Mouse (Mus musculus) embryonic facial prominence, embryonic 15.5 days (tissue): ENCODE measurements around the gene Luc7l. TPM values are rescaled to one million over a fixed set of nuclear protein-coding genes. Genes with fewer than 3 reads are reported as not detected.
"Not testable (repeated sequence)": the region's sequence is repeated elsewhere in the genome, so short reads cannot be mapped to it uniquely, and the experiment has no call there.

Experiments
- ATAC-seq: fragments of 200-750 bp; cut with Nextera tagmentation; 2 replicates; pipeline ENCODE4 v1.8.0; 2017; ENCODE audit warnings: low read depth, moderate TSS enrichment; ENCODE audit not compliant: insufficient number of reproducible peaks, low FRiP score, low TSS enrichment
- H3K27ac ChIP-seq: fragments of 300-500 bp; sonication (generic); replicated peaks from 2 replicates; pipeline ENCODE4 v1.5.1; 2015; ENCODE audit warnings: mild to moderate bottlenecking, inconsistent platforms
- H3K27me3 ChIP-seq: fragments of 300-500 bp; sonication (generic); 2 replicates; pipeline ENCODE4 v1.6.1; 2015; ENCODE audit warnings: inconsistent platforms
- H3K36me3 ChIP-seq: fragments of 300-500 bp; sonication (generic); 2 replicates; pipeline ENCODE4 v1.6.1; 2015; ENCODE audit warnings: mild to moderate bottlenecking, inconsistent platforms
- H3K4me1 ChIP-seq: fragments of 300-500 bp; sonication (generic); 2 replicates; pipeline ENCODE4 v1.6.1; 2015; ENCODE audit warnings: inconsistent platforms
- H3K4me2 ChIP-seq: fragments of 300-500 bp; sonication (generic); replicated peaks from 2 replicates; pipeline ENCODE4 v1.6.1; 2015; ENCODE audit warnings: mild to moderate bottlenecking, inconsistent platforms
- H3K4me3 ChIP-seq: fragments of 300-500 bp; sonication (generic); replicated peaks from 2 replicates; pipeline ENCODE4 v1.5.1; 2015; ENCODE audit warnings: mild to moderate bottlenecking, inconsistent platforms
- H3K9ac ChIP-seq: fragments of 300-500 bp; sonication (generic); 2 replicates; pipeline ENCODE4 v1.6.1; 2015; ENCODE audit warnings: inconsistent platforms
- H3K9me3 ChIP-seq: fragments of 300-500 bp; sonication (generic); replicated peaks from 2 replicates; pipeline ENCODE4 v1.6.1; 2016; ENCODE audit warnings: inconsistent platforms
- WGBS: fragments of 180-500 bp; shearing (Covaris S2); methylation state at CpG from one replicate; pipeline ENCODE4 v1.1.7; 2015; 5-methylcytosine and 5-hydroxymethylcytosine counted together
- polyA plus RNA-seq: library from polyadenylated mRNA; unstranded; fragments of >200 nt; fragmentation: Nextera tagmentation; extraction: Ambion mirVana; gene quantifications from 2 replicates; pipeline ENCODE4 v1.2.1, GENCODE M21; 2015

Luc7l gene
- polyA plus RNA-seq, 1 experiment from 2014 or later, result 111 TPM

DNA sequence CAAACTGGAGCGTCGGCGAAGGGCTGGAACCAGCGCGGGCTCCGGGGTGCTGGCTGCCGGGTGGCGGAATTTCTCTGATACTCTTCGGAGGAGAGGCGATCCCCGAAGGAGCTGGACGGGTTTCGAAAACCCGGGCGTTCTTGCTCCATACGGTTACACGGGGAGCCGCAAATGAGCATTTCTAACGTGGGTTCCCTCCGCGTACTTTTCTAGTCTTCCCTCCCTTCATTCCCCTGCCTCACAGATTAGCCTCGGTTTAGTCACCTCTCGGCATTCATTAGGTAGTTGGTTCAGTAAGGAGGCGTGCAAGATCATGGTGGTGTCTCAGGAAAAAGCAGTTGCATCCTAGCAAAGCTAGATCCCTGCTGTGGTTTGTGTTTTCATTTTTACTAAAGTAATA lies 703 bp downstream of the Luc7l start:
- Histone ChIP-seq H3K27ac (peak overlapping the region; percentile 96), H3K4me2 (peak overlapping the region; percentile 54), H3K4me3 (peak overlapping the region; percentile 71), H3K9ac (peak overlapping the region; percentile 90), H3K27me3 (no peaks in the 10 kb centered on the region), H3K4me1 (peaks cover 10% of the 10 kb centered on the region), H3K9me3 (no peaks in the 10 kb centered on the region), H3K36me3 (peaks cover 19% of the 10 kb centered on the region)
- WGBS, result under 1% methylated on average over 24 of the region's 24 CpGs
- ATAC-seq, result no peak

DNA sequence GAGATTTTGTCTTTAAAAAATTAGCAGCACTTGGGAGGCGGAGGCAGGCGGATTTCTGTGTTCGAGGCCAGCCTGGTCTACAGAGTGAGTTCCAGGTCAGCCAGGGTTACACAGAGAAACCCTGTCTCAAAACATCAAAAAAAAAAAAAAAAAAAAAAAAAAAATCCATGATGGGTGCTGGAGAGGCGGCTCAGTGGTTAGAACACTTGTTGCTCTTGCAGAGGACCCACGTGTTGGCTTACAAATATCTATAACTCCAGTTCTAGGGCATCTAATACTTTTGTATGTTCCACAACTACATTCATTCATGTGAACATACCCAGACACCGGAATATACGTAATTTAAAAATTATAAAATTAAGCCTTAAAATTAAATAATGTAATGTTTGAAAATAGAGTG lies 2.6 kb downstream of the Luc7l start:
- peaks cover 35% of the 10 kb centered on the region for H3K36me3 ChIP-seq
- H3K9ac ChIP-seq, result no peak overlapping the region
- H3K4me1 ChIP-seq, result peaks cover 10% of the 10 kb centered on the region
- H3K4me2 ChIP-seq, result no peak overlapping the region
- no peak overlapping the region for H3K27ac ChIP-seq
- no peak overlapping the region for H3K4me3 ChIP-seq
- WGBS, result 93% methylated on average over 7 of the region's 7 CpGs
- no peak for ATAC-seq
- H3K27me3 ChIP-seq, result no peaks in the 10 kb centered on the region
- H3K9me3 ChIP-seq, result no peaks in the 10 kb centered on the region

DNA sequence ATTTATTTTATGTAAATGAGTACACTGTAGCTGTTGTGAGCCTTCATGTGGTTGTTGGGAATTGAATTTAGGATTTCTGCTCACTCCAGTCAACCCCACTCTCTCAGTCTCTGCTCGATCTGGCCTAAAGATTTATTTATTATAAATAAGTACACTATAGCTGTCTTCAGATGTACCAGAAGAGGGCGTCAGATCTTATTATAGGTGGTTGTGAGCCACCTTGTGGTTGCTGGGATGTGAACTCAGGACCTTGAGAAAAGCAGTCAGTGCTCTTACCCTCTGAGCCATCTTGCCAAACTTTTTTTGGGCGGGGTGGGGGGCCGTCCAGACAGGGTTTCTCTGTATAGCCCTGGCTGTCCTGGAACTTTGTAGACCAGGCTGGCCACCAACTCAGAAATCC lies 9.1 kb downstream of the Luc7l start:
- H3K9ac ChIP-seq, result no peak overlapping the region
- no peak overlapping the region for H3K27ac ChIP-seq
- H3K27me3 ChIP-seq, result no peaks in the 10 kb centered on the region
- peaks cover 84% of the 10 kb centered on the region for H3K36me3 ChIP-seq
- no peak overlapping the region for H3K4me3 ChIP-seq
- no peaks in the 10 kb centered on the region for H3K9me3 ChIP-seq
- ATAC-seq, result no peak
- no peak overlapping the region for H3K4me2 ChIP-seq
- no peaks in the 10 kb centered on the region for H3K4me1 ChIP-seq
- WGBS, result 86% methylated on average over 4 of the region's 4 CpGs

DNA sequence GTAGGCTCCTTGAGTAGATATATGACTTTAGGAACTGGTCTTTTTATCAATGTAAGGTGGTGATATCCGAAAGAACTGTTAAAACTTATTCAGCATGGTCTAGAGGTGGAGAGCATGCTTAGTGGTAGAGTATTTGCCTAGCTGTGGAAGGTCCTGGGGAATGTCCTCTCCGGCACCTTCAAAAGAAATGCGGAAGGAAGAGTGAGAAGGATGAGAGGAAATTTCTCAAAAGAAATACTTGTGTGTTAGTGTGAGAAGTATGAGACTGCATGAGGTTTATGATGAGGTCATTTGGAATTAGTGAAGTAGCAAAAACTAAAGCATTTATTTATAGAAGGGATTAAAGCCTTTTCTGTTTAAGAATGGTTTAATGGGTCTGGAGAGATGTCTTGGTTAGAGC lies 9.7 kb downstream of the Luc7l start:
- Histone ChIP-seq H3K27me3 (no peaks in the 10 kb centered on the region), H3K9ac (no peak overlapping the region), H3K4me3 (no peak overlapping the region), H3K9me3 (no peaks in the 10 kb centered on the region), H3K36me3 (peaks cover 84% of the 10 kb centered on the region), H3K4me1 (no peaks in the 10 kb centered on the region), H3K27ac (no peak overlapping the region), H3K4me2 (no peak overlapping the region)
- ATAC-seq, result no peak
- WGBS, result 97% methylated on average over 3 of the region's 3 CpGs

DNA sequence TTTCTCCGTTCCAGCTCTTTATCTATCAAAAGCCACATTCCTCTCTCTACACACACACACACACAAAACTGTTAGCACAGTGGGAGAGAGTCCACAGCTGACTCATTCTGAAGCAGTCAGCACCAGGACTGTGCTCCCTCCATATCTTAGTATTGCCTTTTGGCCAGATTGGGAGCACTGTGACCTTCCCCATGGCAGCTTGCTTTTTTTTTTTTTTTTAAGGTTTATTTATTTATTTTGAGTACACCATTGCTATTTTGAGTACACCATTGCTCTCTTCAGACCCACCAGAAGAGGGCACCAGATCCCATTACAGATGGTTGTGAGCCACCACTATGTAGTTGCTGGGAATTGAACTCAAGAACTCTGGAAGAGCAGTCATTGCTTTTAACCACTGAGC lies 16.2 kb downstream of the Luc7l start:
- Histone ChIP-seq H3K4me2 (no peak overlapping the region), H3K27me3 (no peaks in the 10 kb centered on the region), H3K4me1 (no peaks in the 10 kb centered on the region), H3K27ac (no peak overlapping the region), H3K9ac (no peak overlapping the region), H3K4me3 (no peak overlapping the region), H3K36me3 (peaks cover 76% of the 10 kb centered on the region), H3K9me3 (no peaks in the 10 kb centered on the region)
- 85% methylated on average over 1 of the region's 1 CpGs for WGBS
- ATAC-seq, result no peak

DNA sequence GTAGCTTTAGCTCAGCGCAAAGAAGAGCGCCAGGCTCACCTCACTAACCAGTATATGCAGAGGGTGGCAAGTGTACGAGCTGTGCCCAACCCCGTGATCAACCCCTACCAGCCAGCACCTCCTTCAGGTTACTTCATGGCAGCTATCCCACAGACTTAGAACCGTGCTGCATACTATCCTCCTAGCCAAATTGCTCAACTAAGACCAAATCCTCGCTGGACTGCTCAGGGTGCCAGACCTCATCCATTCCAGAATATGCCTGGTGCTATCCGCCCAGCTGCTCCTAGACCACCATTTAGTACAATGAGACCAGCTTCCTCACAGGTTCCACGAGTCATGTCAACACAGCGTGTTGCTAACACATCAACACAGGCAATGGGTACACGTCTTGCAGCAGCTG lies 16.9 kb downstream of the Luc7l start:
- H3K4me1 ChIP-seq, H3K9ac ChIP-seq, H3K4me3 ChIP-seq, H3K9me3 ChIP-seq, H3K27ac ChIP-seq, H3K27me3 ChIP-seq, H3K4me2 ChIP-seq, ATAC-seq: not testable (repeated sequence)
- peaks cover 72% of the 10 kb centered on the region for H3K36me3 ChIP-seq
- 94% methylated on average over 10 of the region's 10 CpGs for WGBS

DNA sequence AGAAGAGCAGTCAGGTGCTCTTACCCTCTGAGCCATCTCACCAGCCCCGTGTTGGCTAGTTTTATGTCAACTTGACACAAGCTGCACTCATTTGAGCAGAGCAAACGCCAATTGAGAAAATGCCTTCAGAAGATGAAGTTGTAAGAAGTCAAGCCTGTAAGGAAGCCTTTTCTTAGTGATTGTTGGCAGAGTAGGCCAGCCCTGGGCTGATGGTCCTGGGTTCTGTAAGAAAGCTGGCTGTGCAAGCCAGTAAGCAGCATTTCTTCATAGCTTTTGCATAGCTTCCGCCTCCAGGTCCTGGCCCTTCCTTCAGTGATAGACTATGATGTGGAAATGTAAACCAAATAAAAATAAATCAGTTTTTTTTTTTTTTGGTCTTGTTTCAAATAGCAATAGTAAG lies 19.9 kb downstream of the Luc7l start:
- H3K4me1 ChIP-seq, result no peaks in the 10 kb centered on the region
- H3K4me3 ChIP-seq, result no peak overlapping the region
- H3K9ac ChIP-seq, result no peak overlapping the region
- no peak for ATAC-seq
- no peaks in the 10 kb centered on the region for H3K9me3 ChIP-seq
- H3K4me2 ChIP-seq, result no peak overlapping the region
- 80% methylated on average over 3 of the region's 3 CpGs for WGBS
- H3K27ac ChIP-seq, result no peak overlapping the region
- H3K36me3 ChIP-seq, result peaks cover 71% of the 10 kb centered on the region
- no peaks in the 10 kb centered on the region for H3K27me3 ChIP-seq

DNA sequence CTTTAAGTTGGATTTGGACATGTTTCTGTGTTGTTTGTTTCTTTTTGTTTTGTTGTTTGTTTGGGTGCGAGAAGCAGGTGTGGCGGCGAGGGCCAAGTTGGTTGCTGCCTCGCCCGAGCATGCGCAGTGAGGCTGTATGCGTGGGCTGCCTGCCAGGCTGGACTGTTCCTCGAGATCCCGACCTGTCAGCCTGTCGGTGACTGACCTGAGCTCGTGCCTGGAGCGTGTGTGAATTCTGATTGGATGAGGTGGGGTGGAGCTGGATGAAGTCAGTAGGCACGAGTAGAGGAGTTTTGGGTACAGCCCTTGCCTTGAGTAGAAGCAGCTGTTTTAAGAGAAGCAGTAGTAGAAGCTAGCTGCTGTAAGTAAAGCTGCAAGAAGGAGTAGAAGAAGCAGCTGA lies 23.2 kb downstream of the Luc7l start:
- Histone ChIP-seq H3K36me3 (peaks cover 72% of the 10 kb centered on the region), H3K4me2 (no peak overlapping the region), H3K27me3 (no peaks in the 10 kb centered on the region), H3K9me3 (no peaks in the 10 kb centered on the region), H3K27ac (no peak overlapping the region), H3K4me1 (no peaks in the 10 kb centered on the region), H3K4me3 (no peak overlapping the region), H3K9ac (no peak overlapping the region)
- no peak for ATAC-seq
- WGBS, result 83% methylated on average over 13 of the region's 13 CpGs

DNA sequence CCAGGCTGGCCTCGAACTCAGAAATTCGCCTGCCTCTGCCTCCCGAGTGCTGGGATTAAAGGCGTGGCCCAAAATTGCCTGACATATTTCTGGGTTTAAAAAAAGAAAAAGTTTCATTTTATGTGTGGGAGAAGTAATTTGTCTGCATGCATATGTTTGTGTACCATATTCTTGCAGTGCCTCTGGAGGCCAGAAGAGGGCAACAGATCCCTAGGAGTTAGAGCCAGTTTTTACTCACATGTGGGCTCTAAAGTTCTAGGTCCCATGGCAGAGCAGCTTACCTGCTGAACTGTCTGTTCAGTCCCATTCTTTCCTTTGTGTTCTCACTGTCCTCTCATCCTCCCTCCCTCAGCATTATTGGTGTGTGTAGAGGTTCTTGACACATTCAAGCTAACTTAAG lies 24.0 kb downstream of the Luc7l start:
- Histone ChIP-seq H3K9ac (no peak overlapping the region), H3K36me3 (peaks cover 73% of the 10 kb centered on the region), H3K27me3 (no peaks in the 10 kb centered on the region), H3K4me3 (no peak overlapping the region), H3K9me3 (no peaks in the 10 kb centered on the region), H3K27ac (no peak overlapping the region), H3K4me1 (no peaks in the 10 kb centered on the region), H3K4me2 (no peak overlapping the region)
- ATAC-seq, result no peak
- 91% methylated on average over 4 of the region's 4 CpGs for WGBS

DNA sequence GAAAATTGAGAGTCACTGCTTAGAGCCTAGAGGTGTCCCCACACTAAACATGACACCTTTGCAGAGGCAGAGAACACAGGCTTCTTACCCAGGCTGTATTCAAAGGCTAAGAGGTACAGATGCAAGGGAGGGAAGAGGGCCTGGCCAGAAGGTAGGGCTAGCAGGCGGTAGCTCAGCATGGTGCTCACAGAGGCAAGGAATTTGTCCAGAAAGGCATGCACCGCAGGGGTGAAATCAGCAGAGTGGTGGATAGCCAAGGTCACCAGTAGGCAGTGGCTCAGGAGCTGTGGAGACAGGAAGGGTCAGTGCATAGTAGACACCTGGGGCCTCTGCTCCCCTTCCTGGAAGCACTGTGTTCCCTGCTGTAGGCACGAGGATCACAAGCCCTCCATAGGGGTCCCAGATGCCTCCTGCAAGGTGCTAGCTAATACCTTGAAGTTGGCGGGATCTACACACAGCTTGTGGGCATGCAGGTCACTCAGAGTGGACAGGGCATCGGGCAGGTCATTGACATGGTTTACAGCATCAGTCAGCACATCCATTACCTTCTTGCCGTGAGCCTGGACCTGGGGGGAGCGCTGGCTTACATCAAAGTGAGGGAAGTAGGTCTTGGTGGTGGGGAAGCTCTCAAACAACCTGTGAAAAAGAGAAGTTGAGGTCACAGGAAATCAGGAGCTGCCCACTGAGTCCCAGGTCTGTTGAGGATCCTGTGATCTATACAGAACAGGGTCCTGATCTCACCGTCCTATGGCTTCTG lies 33.7 kb downstream of the Luc7l start:
- no peak overlapping the region for H3K4me3 ChIP-seq
- H3K27me3 ChIP-seq, result no peaks in the 10 kb centered on the region
- no peak overlapping the region for H3K27ac ChIP-seq
- 93% methylated on average over 8 of the region's 8 CpGs for WGBS
- ATAC-seq, result no peak
- peaks cover 82% of the 10 kb centered on the region for H3K36me3 ChIP-seq
- no peak overlapping the region for H3K9ac ChIP-seq
- no peaks in the 10 kb centered on the region for H3K4me1 ChIP-seq
- H3K9me3 ChIP-seq, result peaks cover 4% of the 10 kb centered on the region; the same call in 1 of the 2 replicates
- H3K4me2 ChIP-seq, result no peak overlapping the region

DNA sequence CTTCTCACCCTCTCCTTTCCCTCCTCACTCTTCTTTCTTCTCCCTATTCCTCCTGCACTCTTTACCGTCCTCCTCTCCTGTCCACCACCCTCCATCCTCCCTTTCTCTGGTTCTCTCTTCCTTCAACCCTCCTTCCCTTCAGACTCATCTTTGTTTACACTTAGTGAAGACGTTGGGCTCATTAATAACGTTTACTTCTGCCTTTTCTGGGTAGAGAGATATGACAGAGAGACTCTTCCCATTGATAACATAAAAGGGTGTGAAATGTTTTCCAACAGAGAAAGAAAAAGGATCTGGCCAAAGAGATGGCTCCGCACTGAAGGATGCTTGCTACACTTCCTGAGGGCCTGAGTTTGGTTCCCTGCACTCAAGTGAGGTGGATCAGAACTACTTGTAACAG lies 36.8 kb downstream of the Luc7l start:
- 79% methylated on average over 4 of the region's 4 CpGs for WGBS
- Histone ChIP-seq H3K9ac (no peak overlapping the region), H3K27me3 (no peaks in the 10 kb centered on the region), H3K36me3 (peaks cover 51% of the 10 kb centered on the region), H3K4me2 (no peak overlapping the region), H3K27ac (no peak overlapping the region), H3K4me3 (no peak overlapping the region), H3K9me3 (peaks cover 8% of the 10 kb centered on the region; the same call in 1 of the 2 replicates), H3K4me1 (no peaks in the 10 kb centered on the region)
- ATAC-seq, result no peak

DNA sequence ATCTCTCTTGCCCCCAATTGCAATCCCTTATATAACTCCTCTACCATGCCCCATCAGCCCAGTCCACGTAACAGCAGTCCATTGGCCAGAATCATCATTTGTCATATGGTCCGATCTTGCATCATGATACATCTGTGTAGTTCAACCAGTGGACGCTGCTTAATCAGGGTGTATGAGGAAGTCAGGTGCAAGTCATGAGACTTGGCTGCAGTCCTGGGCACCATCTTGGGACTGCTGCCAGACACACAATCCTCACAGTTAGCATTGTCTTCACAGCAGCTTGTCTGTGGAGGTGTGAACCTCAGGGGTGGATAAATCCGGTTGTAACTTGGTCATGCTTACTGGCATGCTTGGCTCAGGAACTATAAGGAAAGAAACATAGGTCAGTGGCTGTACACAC lies 45.6 kb downstream of the Luc7l start:
- H3K36me3 ChIP-seq, H3K9ac ChIP-seq, H3K4me1 ChIP-seq, H3K9me3 ChIP-seq, ATAC-seq, H3K4me2 ChIP-seq, H3K4me3 ChIP-seq, H3K27me3 ChIP-seq, H3K27ac ChIP-seq: not testable (repeated sequence)
- WGBS, result 92% methylated on average over 4 of the region's 4 CpGs
